Mouse (Mus musculus): ENCODE results near the gene Cd200r1.

Gene Cd200r1

DNA sequence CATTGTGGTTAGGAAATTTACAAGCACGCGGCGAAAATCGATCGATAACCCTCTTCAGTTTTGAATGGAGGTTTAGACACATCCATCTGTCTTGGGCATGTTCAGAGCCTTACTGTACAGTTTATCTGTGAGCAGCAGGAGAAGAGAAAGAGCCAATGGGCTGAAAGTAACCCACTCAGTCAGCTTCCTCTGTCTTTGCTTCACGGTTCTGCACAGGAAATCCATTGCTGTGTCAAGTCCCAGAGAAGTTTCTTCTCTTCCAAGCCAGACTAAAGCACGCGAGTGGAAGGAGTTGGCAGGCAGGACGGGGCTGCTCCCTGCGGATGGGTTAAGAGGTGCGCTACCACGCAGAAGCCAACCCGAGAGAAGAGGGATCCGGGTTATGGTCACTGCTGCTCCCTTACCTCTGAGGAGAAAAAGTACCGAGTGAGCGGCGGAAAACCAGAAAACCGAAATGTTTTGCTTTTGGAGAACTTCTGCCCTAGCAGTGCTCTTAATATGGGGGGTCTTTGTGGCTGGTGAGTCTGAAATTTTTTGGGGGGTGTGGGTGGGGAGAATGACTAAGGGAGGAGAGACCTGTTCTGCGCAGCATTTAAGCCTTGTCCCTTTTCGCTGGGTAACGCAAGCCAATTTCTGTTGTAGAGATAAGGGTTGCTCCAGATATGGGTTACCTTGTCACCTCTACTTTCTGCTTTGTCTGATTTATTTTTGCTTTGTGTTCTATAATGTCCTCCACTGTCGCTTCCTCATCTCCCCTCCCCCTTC is at the start of gene Cd200r1:
TSS of gene Cd200r1 (plus strand) at position 182 of the 765 bp plus-strand sequence.
- no peak for DNase-seq

DNA sequence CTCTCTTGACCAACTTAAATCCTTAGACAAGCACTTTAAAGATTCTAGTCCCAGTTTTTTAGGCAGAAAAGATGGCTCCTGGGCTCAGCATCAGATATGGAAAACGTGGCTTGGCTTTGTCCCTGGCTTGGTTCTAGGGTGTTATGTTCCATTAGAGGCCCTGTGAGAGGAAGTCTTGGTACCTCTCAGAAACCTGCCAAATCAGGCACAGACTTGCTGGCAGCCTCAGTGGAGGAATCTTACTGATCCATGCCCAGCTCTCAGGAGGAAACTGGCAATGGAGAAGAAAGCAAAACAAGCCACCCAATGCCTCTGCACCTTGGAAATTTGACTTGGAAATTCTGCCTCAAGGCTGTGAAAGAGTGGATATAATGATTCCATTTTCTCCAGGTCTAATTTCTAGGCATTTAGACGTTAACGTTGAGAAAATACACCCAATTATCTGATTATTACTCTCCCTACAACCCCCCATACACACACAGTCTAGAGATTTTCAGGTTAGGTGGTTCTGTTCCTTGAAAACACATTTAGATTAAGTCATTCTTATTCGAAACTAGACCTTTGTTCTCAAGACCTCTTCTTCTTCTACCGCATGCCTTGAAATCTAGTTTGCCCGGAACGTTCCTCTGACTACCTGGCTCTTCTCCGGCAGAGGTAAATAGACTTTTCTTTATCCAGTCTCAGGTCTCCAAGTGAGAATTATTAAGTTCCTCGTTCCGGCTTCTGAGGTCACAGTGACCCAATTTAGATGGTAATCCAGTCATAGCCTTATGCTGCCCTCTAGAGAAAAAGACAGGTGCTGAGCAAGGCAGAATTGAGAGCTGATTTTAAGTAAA is 49.0 kb upstream of the Cd200r1 start:
- DNase-seq, result no peak

DNA sequence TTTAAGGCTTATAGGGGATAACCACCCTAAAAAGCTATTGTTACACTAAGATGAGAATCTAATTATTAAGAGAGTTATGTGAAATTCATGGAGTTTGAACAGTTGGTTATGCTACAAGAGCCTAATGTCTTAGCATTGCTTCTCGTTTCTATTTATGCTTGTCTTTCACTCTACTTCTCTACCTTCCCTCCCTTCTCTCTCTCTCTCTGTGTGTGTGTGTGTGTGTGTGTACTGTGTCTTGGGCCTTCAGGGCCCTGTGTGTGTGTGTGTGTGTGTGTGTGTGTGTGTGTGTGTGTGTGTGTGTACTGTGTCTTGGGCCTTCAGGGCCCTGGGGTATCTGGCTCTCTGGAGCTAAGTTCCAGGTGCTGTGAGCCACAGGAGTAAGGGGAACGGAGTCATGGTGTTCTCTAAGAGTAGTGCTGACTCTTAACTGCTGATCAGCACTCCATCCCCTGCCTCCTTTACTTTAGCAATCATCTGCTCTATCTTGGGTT is 48.3 kb upstream of the Cd200r1 start:
- no peak for DNase-seq

DNA sequence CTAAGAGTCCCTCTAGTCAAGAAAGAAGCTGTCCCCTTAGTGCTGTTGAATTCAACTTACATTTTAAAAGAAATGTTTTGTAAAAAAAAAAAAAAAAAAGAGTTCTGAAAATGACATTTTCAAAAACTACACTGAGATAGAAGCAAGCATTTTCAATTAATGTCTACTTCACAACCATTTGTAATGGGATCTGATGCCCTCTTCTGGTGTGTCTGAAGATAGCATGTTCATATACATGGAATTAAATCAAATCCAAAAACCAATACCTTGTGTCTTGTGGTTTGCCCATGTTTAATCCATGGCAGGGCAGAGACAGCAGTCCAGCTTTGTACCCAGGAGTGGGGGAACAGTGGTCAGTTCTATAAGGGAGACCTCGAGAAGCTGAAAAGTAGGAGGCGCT is 47.7 kb upstream of the Cd200r1 start:
- no peak for DNase-seq

DNA sequence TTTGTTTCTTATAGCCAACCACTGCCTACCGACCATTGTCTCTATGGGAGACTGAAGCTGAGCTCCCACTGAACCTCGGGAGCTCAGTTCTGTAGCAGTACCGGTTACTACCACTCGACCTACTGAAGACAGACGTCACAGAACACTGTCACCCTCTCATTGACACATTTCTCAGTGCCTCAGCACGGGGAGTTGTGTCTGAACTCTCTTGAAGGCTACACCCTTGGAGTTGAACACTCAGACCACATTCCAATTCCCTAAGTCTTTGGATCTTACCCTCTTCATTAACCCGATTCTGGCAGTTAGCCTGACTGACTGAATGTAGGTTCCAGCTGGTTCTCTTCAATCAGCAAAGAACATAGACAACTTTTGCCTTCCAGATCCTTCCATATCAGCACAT is 46.2 kb upstream of the Cd200r1 start:
- no peak for DNase-seq

DNA sequence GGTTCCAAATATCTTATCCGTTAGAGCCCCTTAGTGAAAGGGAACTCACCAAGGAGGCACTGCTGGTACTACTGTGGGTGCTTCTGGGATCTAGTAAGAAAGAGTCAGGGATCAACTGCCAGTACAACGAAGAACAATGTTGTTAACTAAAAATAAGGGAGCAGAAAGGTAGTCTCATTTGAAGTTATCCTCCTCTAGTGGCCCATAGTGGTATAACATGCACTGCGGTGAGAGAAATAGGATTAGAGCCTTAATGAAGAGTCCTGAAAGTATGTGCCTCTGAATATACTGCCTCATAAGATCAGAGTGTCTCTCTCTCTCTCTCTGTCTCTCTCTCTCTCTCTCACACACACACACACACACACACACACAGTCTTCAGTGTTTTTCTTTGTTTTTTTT is 45.0 kb upstream of the Cd200r1 start:
- DNase-seq, result no peak

DNA sequence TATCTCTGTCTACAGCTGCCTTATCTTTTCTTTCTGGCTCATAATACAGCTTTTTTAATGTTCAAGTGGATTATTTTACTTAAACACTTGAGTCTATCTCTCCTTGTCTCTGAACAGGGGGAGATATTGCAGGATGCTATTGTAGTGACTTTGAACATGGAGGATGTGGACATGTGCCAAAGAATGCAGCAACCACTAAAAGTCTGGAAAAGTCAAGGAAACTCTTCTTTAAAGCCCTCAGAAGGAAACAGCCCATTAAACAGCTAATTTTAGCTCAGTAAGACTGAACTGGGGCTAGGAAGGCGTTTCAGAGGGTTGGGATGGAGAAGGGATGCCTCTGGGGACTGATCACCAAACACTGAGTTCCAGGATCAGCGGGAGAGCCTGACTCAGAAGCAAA is 42.9 kb upstream of the Cd200r1 start:
- DNase-seq, result no peak

DNA sequence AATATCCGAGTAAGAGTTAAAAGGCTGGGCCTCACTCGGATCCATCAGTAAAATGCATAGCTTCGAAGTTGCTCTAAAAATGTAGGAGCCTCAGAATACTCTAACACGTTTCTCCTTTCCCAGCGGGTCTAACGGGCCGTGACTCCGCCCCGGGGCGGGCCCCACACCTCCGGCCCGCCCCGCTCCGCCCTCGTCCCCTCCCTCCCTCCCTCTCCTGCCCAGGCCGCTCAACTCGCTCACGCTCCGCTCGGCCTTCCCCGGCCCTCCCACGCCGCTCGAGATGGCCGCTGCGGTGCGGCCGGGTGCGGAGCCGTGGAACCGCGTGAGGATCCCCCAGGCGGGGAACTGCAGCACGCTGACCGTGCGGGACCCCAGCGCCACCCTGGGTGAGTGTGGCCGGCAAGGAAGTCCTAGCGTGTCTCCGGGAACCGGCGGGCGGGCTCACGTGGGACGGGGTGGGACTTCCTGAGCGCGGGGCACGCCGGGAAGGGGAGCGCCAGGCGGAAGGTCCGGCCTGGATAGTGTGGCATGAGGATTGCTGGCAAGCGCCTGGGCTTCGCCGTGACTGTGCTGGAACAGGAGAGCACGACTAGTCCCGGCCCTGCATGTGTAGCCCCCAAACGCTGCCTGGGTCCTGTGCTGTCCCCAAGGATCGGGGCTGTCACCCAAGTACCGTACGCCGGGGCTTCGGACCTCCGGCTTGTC is 41.3 kb upstream of the Cd200r1 start, which contains the start of gene Nepro:
TSS of gene Nepro (plus strand) at position 219 of the 705 bp plus-strand sequence.
- peak; percentile 91 for DNase-seq

DNA sequence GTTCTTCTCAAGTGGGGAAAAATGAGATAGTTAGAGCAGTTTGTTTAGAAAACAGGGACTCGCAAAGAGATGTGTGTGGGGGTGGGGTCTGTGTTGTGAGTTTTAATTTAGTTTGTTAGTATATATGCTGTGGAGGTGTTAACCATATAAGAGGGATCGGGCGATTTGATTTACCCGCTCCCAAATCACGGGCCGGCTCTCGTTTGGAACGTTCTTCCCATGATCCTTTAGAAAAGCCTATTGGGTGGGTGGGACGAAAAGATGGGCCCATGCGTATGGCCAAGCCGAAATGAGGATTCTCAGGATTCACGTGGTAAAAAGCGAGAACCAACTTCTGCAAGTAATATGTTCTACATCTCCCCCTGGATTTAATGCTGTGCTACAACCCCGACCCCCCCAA is 40.7 kb upstream of the Cd200r1 start:
- DNase-seq, result peak; percentile 40

DNA sequence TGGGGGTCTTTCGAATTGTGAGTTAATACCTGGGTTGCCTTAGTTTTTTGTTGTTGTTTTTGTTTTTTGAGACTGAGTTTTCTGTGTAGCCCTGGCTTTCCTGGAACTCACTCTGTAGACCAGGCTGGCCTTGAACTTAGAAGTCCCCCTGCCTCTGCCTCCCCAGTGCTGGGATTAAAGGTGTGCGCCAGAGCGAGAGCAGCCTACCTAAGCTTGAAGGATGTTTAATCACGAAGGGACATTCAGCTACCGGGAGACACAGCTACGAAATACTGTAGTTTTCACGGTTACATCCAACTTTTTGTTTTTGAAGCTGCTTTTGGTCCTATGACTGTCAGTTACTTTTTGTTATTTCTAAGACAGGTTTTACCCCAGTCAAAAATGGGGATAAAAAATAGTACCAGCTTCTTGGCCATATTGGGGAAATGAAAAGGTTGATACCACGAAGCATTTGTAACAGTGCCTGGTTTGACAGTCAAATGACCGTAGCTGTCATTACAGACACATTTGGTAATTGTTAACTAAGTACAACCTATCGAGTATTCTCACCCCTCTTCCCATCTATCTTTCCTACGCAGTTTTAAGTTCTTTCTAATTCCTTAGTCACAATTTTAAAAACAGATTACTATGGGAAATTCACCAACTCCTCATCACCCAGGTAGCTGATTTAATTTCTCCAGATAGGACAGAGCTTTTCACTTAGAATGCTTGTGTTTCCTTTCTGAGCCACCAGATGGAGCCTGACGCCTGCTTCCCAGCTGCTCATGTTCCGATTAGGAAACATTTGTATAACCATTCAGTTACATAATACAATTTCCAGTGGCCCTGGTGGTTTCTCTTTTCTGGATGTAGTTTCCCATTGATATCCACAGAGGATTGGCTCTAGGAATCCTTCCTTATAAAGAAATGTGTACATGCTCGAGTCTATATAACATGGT is 40.0 kb upstream of the Cd200r1 start:
- DNase-seq, result peak; percentile 70

DNA sequence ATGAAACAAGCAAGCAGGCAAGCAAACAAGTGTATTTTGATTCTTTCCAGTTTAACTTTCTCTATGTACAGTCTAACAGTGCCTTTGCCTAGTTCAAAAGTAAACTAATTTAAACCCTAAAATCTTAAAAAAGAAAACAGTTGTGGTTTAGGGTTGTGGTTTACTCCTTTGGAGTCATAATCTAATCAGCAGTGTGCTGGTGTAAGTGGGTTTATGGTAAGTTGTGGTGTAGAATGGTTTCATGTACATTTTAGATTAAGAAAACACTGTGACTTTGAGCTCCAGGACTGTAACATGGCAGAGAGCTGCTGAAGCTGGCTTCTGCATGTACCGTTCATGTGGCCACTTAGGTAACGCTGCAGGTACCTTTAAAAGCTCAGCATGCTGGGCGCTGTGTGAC is 38.0 kb upstream of the Cd200r1 start:
- no peak for DNase-seq

DNA sequence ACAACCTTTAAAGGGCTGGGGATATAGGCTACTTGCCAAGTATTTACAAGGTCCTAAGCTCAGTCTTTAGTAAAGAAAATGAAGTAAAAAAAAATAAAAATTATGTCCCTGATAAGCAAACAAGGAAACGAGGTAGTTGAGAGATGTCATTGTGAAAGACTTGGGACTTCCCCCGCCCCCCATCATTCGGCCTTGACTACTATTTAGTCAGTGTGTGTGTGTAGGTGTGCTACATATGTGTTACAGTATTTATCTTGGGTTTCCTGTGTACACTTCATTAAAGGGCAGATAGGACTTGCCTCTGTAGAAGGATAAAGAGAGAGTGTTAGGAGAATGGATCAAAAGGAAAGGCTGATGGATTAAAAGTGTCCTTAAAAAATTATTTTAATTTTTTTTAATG is 31.5 kb upstream of the Cd200r1 start:
- DNase-seq, result no peak

DNA sequence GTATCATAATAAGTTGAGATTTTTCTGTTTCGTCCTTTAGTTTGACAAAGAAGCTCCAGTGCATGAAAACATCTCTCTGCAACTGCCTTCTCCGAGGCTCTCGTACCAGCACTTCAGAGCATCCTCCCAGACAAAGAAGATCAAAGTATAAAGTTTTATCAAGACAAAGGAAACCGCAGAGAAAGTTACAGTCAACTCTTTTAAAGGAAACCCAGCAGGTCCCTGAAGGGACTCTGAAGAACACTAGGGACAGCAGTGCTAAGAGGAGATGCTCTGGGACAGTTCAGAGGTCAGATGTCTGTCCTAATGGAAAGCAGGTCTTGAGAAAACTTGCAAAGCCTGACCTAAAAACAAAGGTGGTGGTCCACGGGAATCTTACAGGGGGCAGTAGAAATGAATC is 29.9 kb upstream of the Cd200r1 start:
- no peak for DNase-seq

DNA sequence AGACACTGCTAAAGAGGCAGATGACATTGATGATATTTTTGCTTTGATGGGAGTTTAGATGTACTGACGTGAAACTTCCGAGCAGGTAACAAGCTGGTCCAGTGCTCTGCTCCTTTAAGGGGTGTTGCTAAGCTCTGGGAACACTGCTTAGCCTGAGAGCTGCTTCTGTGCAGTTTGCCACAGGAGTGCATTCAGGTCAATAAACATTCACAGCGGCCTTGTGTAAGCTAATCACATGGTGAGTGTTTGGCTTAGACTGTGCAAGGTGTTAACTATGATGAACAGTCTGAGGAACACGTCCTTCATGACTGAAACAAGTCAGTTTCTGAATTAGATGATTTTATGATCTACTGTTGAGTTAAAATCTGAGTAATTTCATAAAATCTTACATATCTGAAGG is 29.4 kb upstream of the Cd200r1 start:
- no peak for DNase-seq

DNA sequence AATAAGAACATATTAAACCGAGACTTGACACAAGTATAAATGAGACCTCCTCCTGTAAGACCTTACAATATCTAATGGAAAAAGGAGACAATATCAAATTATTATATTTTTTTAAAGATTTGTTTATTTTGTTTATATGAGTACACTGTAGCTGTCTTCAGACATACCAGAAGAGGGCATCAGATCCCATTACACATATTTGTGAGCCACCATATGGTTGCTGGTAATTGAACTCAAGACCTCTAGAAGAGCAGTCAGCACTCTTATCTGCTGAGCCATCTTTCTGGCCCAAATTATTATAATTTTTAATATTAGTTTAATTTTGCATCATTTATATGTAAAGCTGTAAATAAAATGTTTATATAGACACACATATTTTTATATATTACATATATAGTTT is 22.8 kb upstream of the Cd200r1 start:
- no peak for DNase-seq

DNA sequence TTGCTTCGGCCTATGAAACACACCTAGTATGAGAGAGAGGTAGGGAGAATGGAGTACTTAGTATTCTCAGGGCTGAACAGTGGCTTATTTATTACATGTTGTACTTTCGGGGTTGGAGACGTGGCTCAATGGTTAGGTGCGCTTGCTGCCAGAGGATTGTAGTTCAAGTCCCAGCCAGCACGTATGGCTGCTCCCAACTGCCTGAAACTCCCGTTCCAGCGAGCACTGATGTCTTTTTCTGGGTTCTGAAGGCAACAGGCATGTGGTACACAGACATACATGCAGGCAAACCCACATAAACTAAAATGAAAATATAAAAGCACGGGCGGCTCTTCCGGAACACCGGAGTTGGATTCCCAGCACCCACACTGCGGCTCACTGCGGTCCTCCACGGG is 20.1 kb upstream of the Cd200r1 start:
- no peak for DNase-seq

DNA sequence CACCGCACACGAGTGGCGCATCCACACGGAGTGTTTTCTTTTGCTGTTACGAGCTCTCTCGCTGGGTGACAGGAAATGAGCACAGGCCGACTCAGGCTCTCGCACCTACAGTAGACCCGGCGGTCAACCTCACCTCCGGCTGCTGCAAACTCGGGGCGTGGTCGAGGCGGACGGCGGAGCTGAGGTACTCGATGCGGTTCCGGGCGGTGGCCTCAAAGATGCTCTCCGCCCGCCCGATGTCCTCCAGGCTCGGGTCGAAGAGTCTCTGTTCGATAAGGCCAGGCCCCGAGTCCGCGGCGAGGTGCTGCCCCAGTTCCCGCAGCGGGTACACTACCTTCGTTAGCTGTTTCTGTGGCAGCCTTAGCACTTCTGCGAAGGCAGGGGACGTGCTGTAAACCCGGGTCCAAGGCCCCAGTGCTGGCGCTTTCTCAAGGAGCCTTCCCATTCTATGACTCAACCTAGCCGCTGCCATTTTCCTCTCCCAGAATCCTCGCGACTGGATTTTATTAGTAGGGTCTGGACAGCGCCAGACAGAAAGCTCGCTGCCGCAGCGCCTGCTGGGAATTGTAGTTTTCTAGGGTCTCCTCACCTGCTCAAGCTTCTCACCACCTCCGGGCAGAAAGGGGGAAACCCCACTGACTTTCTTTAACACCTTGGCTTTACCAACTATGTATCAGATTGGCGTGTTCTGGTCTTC is 19.5 kb upstream of the Cd200r1 start, which contains the start of gene Gtpbp8:
TSS of gene Gtpbp8 (minus strand) at position 498 of the 697 bp plus-strand sequence.
- peak; percentile 81 for DNase-seq

DNA sequence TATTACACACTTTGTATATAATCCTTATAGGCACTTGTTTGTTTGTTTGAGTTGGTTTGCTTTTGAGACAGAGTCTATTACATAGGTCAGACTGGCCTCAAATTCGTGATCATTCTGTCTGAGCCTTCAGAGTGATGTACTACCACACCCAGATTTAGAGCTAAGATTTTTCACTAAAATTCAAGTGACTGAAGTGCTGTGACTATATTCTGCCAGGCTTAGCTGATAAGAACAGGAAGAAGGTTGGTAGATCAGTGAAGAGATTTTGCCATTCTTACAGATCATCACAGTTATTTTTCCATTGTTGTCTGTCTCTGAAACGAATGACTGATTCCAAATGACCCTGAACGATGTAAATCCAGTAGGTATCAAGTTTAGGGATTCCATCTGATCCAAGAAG is 17.5 kb upstream of the Cd200r1 start:
- DNase-seq, result no peak

DNA sequence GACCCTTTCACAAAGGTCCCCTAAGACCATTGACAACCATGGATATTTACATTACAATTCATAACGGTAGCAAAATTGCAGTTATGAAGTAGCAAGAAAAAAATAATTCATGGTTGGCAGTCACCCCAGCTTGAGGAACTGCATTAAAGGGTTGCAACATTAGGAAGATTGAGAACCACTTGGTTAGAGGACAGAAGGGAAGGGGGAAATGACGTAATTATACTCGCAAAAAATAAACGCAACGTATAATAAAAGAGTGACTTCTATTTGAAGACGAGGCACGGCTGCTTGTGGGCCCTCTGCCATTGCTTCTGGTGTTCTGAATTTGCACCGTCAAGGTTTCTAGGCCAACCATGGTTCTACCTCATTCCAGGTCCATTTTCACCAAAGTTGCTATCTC is 7.8 kb upstream of the Cd200r1 start:
- no peak for DNase-seq

DNA sequence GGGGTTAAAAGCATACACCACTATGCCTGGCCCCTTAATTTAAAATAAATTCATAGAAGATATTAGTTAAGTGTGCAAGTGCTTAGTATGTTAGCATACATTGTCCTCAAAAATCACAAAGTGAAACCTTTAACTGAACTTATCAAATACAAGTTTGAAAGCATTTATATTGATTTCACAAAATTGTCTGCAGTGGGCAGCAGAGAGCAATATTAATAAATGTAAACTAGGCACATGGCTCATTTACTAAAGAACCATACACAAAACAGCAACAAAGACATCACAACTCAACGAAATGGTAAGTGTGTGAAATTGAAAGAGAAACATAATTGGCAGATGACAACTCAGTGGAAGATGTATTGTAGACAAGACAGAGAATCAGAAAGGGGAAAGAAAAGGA is 3.7 kb upstream of the Cd200r1 start:
- DNase-seq, result no peak

DNA sequence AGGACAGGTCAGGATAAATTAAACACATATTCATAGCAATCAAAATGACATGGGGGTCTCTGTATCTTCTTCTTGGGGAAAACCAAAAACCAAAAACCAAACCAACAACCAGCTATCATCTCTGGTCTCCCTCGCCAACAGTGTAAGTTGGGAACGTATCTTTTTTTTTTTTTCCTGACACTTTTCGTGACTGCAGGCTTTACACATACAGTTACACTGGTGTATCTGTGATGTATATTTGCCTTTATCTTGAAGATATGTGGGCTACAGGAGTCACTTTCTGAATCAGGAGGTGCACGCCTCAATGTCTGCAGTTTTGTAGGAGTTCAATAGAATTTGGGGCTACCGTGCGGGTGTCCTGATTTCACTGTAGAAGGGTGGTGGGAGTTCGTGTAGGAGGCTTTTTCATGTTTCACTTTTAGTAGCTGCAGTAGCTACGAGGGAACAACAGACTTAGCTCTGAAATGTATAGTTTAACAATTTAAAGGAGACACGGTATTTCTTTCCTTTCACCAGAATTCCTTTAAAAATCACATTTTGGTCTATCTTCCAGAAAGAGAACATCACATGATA is 870 bp downstream of the Cd200r1 start:
- DNase-seq, result no peak

Data from right cerebral cortex, postnatal 14 days (tissue).